Comparison of ENCODE assay signal across 27 mouse cellular contexts in genomic region chr11:35608794-35609193, GRCm38 (mm10).
DNase-seq lines count a peak whose midpoint lies in the region; ATAC-seq lines count a peak whose summit lies in the region.
"Had no signal": no experiment of that assay in that cellular context is flagged by ENCODE, and none has a peak within 500 bp of the region (broad histone marks: within the 10 kb centered on the region; RNA-seq: fewer than 3 reads in every experiment).

No protein-coding gene starts in this region.

- H3K9me3 ChIP-seq in hindbrain, embryonic 11.5 days (ENCODE audit: control insufficient read depth, low read length): no peaks in the 10 kb centered on the region
- H3K9me3 ChIP-seq in hindbrain, embryonic 16.5 days (ENCODE audit: control insufficient read depth, low read length): no peaks in the 10 kb centered on the region
- no peaks in the 10 kb centered on the region for H3K9me3 ChIP-seq in neural tube, embryonic 12.5 days
- H3K9me3 ChIP-seq in neural tube, embryonic 13.5 days: no peaks in the 10 kb centered on the region
- no peaks in the 10 kb centered on the region for H3K9me3 ChIP-seq in liver, embryonic 12.5 days (replicated peaks)
- H3K9me3 ChIP-seq: limb, embryonic 10.5 days; limb, embryonic 15.5 days had no signal

- WGBS in hindbrain, embryonic 11.5 days: 67% methylated on average over 5 of the region's 5 CpGs
- WGBS in hindbrain, embryonic 16.5 days: 61% methylated on average over 5 of the region's 5 CpGs
- 62% methylated on average over 5 of the region's 5 CpGs for WGBS in neural tube, embryonic 12.5 days
- WGBS in neural tube, embryonic 13.5 days: 50% methylated on average over 5 of the region's 5 CpGs
- 62% methylated on average over 5 of the region's 5 CpGs for WGBS in liver, embryonic 12.5 days (ENCODE audit: insufficient replicate concordance)

- no peak overlapping the region for H3K4me3 ChIP-seq in hindbrain, embryonic 11.5 days (ENCODE audit: low read depth, low read length)
- no peak overlapping the region for H3K4me3 ChIP-seq in hindbrain, embryonic 16.5 days (ENCODE audit: low read length)
- H3K4me3 ChIP-seq in neural tube, embryonic 12.5 days: no peak overlapping the region
- H3K4me3 ChIP-seq in neural tube, embryonic 13.5 days: no peak overlapping the region
- H3K4me3 ChIP-seq in liver, embryonic 12.5 days: no peak overlapping the region
- H3K4me3 ChIP-seq: erythroblast, embryonic 14.5 days; limb, embryonic 10.5 days; limb, embryonic 15.5 days; myocyte had no signal

- DNase-seq in hindbrain, embryonic 11.5 days (ENCODE audit: low spot score): peak; percentile 31
- DNase-seq in neural tube, embryonic 10.5 days (ENCODE audit: extremely low spot score, low spot score): no peak
- no peak for DNase-seq in embryo, embryonic 10.5 days (ENCODE audit: low spot score)
- DNase-seq: adrenal gland, postnatal 25 days; cerebellum, adult 18-20 months; gastrocnemius, postnatal 10 days; kidney, adult 8-10 months; kidney, postnatal 4 days; layer of hippocampus, adult 9-11 months; lung, adult 2 months; lung, postnatal 14 days; right cerebral cortex, adult 18-20 months; right cerebral cortex, postnatal 4 days; thymus, adult 2 months; thymus, postnatal 36 days had no signal

- H3K4me2 ChIP-seq in hindbrain, embryonic 11.5 days (replicated peaks; ENCODE audit: low read depth, low read length): no peak overlapping the region
- no peak overlapping the region for H3K4me2 ChIP-seq in hindbrain, embryonic 16.5 days (ENCODE audit: low read length)
- no peak overlapping the region for H3K4me2 ChIP-seq in neural tube, embryonic 12.5 days (replicated peaks)
- H3K4me2 ChIP-seq in neural tube, embryonic 13.5 days: no peak overlapping the region
- H3K4me2 ChIP-seq in liver, embryonic 12.5 days: no peak overlapping the region
- H3K4me2 ChIP-seq: limb, embryonic 15.5 days had no signal

- ATAC-seq in hindbrain, embryonic 11.5 days (ENCODE audit: low FRiP score): 0 out of 2 replicates have a peak, but pooled peaks have one; percentile 26
- ATAC-seq in hindbrain, embryonic 16.5 days: no peak
- 0 out of 2 replicates have a peak, but pooled peaks have one; percentile 34 for ATAC-seq in neural tube, embryonic 12.5 days (ENCODE audit: low FRiP score, low read depth)
- ATAC-seq in neural tube, embryonic 13.5 days (ENCODE audit: low read depth): peak; percentile 47; the same call in 1 of the 2 replicates
- ATAC-seq in liver, embryonic 12.5 days: no peak
- ATAC-seq: intestine, embryonic 16.5 days had no signal

- H3K27ac ChIP-seq in hindbrain, embryonic 11.5 days (ENCODE audit: low read depth, low read length): no peak overlapping the region
- no peak overlapping the region for H3K27ac ChIP-seq in hindbrain, embryonic 16.5 days (ENCODE audit: low read depth, low read length)
- H3K27ac ChIP-seq in neural tube, embryonic 12.5 days: no peak overlapping the region
- 0 out of 2 replicates have a peak overlapping the region, but pooled peaks have one; percentile 25 for H3K27ac ChIP-seq in neural tube, embryonic 13.5 days (replicated peaks)
- H3K27ac ChIP-seq in liver, embryonic 12.5 days: no peak overlapping the region
- H3K27ac ChIP-seq: kidney, postnatal 0 days; limb, embryonic 10.5 days; limb, embryonic 15.5 days; liver, embryonic 14.5 days; stomach, postnatal 0 days had no signal

- no peaks in the 10 kb centered on the region for H3K27me3 ChIP-seq in hindbrain, embryonic 11.5 days (ENCODE audit: control insufficient read depth, insufficient read depth, low read length)
- H3K27me3 ChIP-seq in hindbrain, embryonic 16.5 days (replicated peaks; ENCODE audit: control insufficient read depth, insufficient read depth, low read length): no peaks in the 10 kb centered on the region
- no peaks in the 10 kb centered on the region for H3K27me3 ChIP-seq in neural tube, embryonic 12.5 days (replicated peaks)
- H3K27me3 ChIP-seq in neural tube, embryonic 13.5 days: peaks cover 4% of the 10 kb centered on the region; the same call in 1 of the 2 replicates
- peaks cover 8% of the 10 kb centered on the region for H3K27me3 ChIP-seq in liver, embryonic 12.5 days (replicated peaks)
- H3K27me3 ChIP-seq: limb, embryonic 15.5 days had no signal

- H3K36me3 ChIP-seq in hindbrain, embryonic 11.5 days (ENCODE audit: control insufficient read depth, insufficient read depth, low read length): no peaks in the 10 kb centered on the region
- H3K36me3 ChIP-seq in hindbrain, embryonic 16.5 days (ENCODE audit: control insufficient read depth, insufficient read depth, low read length): no peaks in the 10 kb centered on the region
- H3K36me3 ChIP-seq in neural tube, embryonic 12.5 days: peaks cover 4% of the 10 kb centered on the region; the same call in 1 of the 2 replicates
- no peaks in the 10 kb centered on the region for H3K36me3 ChIP-seq in neural tube, embryonic 13.5 days
- no peaks in the 10 kb centered on the region for H3K36me3 ChIP-seq in liver, embryonic 12.5 days

- no peak overlapping the region for H3K9ac ChIP-seq in hindbrain, embryonic 11.5 days (ENCODE audit: low read depth, low read length)
- H3K9ac ChIP-seq in hindbrain, embryonic 16.5 days (ENCODE audit: low read depth, low read length): no peak overlapping the region
- H3K9ac ChIP-seq in neural tube, embryonic 12.5 days: no peak overlapping the region
- H3K9ac ChIP-seq in neural tube, embryonic 13.5 days: no peak overlapping the region
- H3K9ac ChIP-seq in liver, embryonic 12.5 days: no peak overlapping the region
- H3K9ac ChIP-seq: limb, embryonic 15.5 days; liver, embryonic 14.5 days had no signal

- H3K4me1 ChIP-seq in hindbrain, embryonic 11.5 days (replicated peaks; ENCODE audit: control insufficient read depth, insufficient read depth, low read length): peaks cover 7% of the 10 kb centered on the region
- peaks cover 9% of the 10 kb centered on the region; the same call in 1 of the 2 replicates for H3K4me1 ChIP-seq in hindbrain, embryonic 16.5 days (ENCODE audit: control insufficient read depth, insufficient read depth, low read depth, low read length)
- H3K4me1 ChIP-seq in neural tube, embryonic 12.5 days: peaks cover 18% of the 10 kb centered on the region; the same call in 1 of the 2 replicates
- peaks cover 43% of the 10 kb centered on the region for H3K4me1 ChIP-seq in neural tube, embryonic 13.5 days (replicated peaks)
- H3K4me1 ChIP-seq in liver, embryonic 12.5 days: no peaks in the 10 kb centered on the region

Comparison
In these comparisons a context has a peak if more than half of its experiments do, and no peak if none do; other contexts are left out.
1. ATAC-seq: peak in hindbrain, embryonic 11.5 days (single experiment), neural tube, embryonic 12.5 days (single experiment) and neural tube, embryonic 13.5 days (single experiment); none in hindbrain, embryonic 16.5 days (single experiment) and liver, embryonic 12.5 days (single experiment).